ENCODE assay signal across 21 mouse cellular contexts in genomic region chr4:129631867-129632266, GRCm38 (mm10). TPM values are rescaled to one million over a fixed set of nuclear protein-coding genes. Genes with fewer than 3 reads are reported as not detected.
DNase-seq lines count a peak whose midpoint lies in the region; ATAC-seq and TF ChIP-seq lines count a peak whose summit lies in the region.
"Had no signal": no experiment of that assay in that cellular context is flagged by ENCODE, and none has a peak within 500 bp of the region (broad histone marks: within the 10 kb centered on the region; RNA-seq: fewer than 3 reads in every experiment).

No protein-coding gene starts in this region.

- H3K9ac ChIP-seq in forebrain, embryonic 12.5 days, result 0 out of 2 replicates have a peak overlapping the region, but pooled peaks have one; percentile 4
- no peak overlapping the region for H3K9ac ChIP-seq in forebrain, postnatal 0 days
- no peak overlapping the region for H3K9ac ChIP-seq in intestine, embryonic 16.5 days (ENCODE audit: low read depth, low read length)
- H3K9ac ChIP-seq in intestine, postnatal 0 days (ENCODE audit: low read depth, low read length), result no peak overlapping the region
- H3K9ac ChIP-seq: hindbrain, embryonic 12.5 days; hindbrain, embryonic 15.5 days had no signal

- DNase-seq in forebrain, postnatal 0 days, result no peak
- DNase-seq in fat pad, adult 2 months (ENCODE audit: extremely low read depth, low read depth, low spot score), result peak; percentile 93
- no peak for DNase-seq in spleen, postnatal 4 days (ENCODE audit: low spot score in 2 of 2)
- DNase-seq: adrenal gland, adult 8-10 months; adrenal gland, postnatal 25 days; cerebellum, adult 11-12 months; cerebellum, postnatal 10 days; gastrocnemius, adult 2 months; gastrocnemius, postnatal 14 days; heart, adult 11 months; kidney, adult 18-20 months had no signal

- no peak for ATAC-seq in forebrain, embryonic 12.5 days (ENCODE audit: low FRiP score)
- ATAC-seq in forebrain, postnatal 0 days, result no peak
- 0 out of 2 replicates have a peak, but pooled peaks have one; percentile 13 for ATAC-seq in intestine, embryonic 16.5 days
- no peak for ATAC-seq in intestine, postnatal 0 days
- ATAC-seq: activated CD4-positive, CD25-positive, alpha-beta regulatory T cell, adult 4 months; CD4-positive, CD25-positive, alpha-beta regulatory T cell, adult 4 months; forebrain, embryonic 14.5 days had no signal

- H3K9me3 ChIP-seq in forebrain, embryonic 12.5 days, result no peaks in the 10 kb centered on the region
- H3K9me3 ChIP-seq in forebrain, postnatal 0 days (ENCODE audit: low read length), result no peaks in the 10 kb centered on the region
- no peaks in the 10 kb centered on the region for H3K9me3 ChIP-seq in intestine, embryonic 16.5 days (ENCODE audit: control insufficient read depth, low read length)
- H3K9me3 ChIP-seq in intestine, postnatal 0 days (ENCODE audit: control insufficient read depth), result no peaks in the 10 kb centered on the region
- H3K9me3 ChIP-seq: hindbrain, embryonic 12.5 days; hindbrain, embryonic 15.5 days had no signal

- H3K27ac ChIP-seq in forebrain, embryonic 12.5 days, result no peak overlapping the region
- H3K27ac ChIP-seq in forebrain, postnatal 0 days (ENCODE audit: low read depth, low read length), result no peak overlapping the region
- no peak overlapping the region for H3K27ac ChIP-seq in intestine, embryonic 16.5 days (ENCODE audit: low read length)
- H3K27ac ChIP-seq in intestine, postnatal 0 days (ENCODE audit: low read depth, low read length), result no peak overlapping the region; the same call in 1 of the 2 replicates
- H3K27ac ChIP-seq: gastrocnemius, adult 2 months; hindbrain, embryonic 12.5 days; hindbrain, embryonic 15.5 days had no signal

- peaks cover 98% of the 10 kb centered on the region for H3K36me3 ChIP-seq in forebrain, embryonic 12.5 days (replicated peaks)
- peaks cover 86% of the 10 kb centered on the region for H3K36me3 ChIP-seq in forebrain, postnatal 0 days (ENCODE audit: insufficient read depth)
- H3K36me3 ChIP-seq in intestine, embryonic 16.5 days (ENCODE audit: control insufficient read depth, insufficient read depth, low read length), result peaks cover 46% of the 10 kb centered on the region
- H3K36me3 ChIP-seq in intestine, postnatal 0 days (ENCODE audit: control insufficient read depth, insufficient read depth), result peaks cover 88% of the 10 kb centered on the region

- H3K4me2 ChIP-seq in forebrain, embryonic 12.5 days, result no peak overlapping the region
- no peak overlapping the region for H3K4me2 ChIP-seq in forebrain, postnatal 0 days (ENCODE audit: low read depth)
- no peak overlapping the region for H3K4me2 ChIP-seq in intestine, embryonic 16.5 days (ENCODE audit: low read depth, low read length)
- H3K4me2 ChIP-seq in intestine, postnatal 0 days (replicated peaks; ENCODE audit: low read depth), result no peak overlapping the region
- H3K4me2 ChIP-seq: heart, embryonic 11.5 days; hindbrain, embryonic 12.5 days; hindbrain, embryonic 15.5 days had no signal

- no peak for TF ChIP-seq CTCF in forebrain, postnatal 0 days (IDR thresholded peaks at IDR 0.05; ENCODE audit: low read depth)
- TF ChIP-seq CTCF in intestine, postnatal 0 days (IDR thresholded peaks at IDR 0.05; ENCODE audit: low read depth), result no peak

- no peak overlapping the region for H3K4me3 ChIP-seq in forebrain, embryonic 12.5 days (replicated peaks)
- H3K4me3 ChIP-seq in forebrain, postnatal 0 days (ENCODE audit: low read depth, low read length), result no peak overlapping the region
- no peak overlapping the region for H3K4me3 ChIP-seq in intestine, embryonic 16.5 days (ENCODE audit: low read length)
- no peak overlapping the region for H3K4me3 ChIP-seq in intestine, postnatal 0 days (ENCODE audit: low read depth, low read length)
- H3K4me3 ChIP-seq: gastrocnemius, adult 2 months; hindbrain, embryonic 12.5 days; hindbrain, embryonic 15.5 days had no signal

- H3K4me1 ChIP-seq in forebrain, embryonic 12.5 days, result peaks cover 3% of the 10 kb centered on the region; the same call in 1 of the 2 replicates
- H3K4me1 ChIP-seq in forebrain, postnatal 0 days (ENCODE audit: insufficient read depth), result no peaks in the 10 kb centered on the region
- H3K4me1 ChIP-seq in intestine, embryonic 16.5 days (ENCODE audit: control insufficient read depth, insufficient read depth, low read length), result 0 out of 2 replicates have a peak, but pooled peaks cover 3% of the 10 kb centered on the region
- no peaks in the 10 kb centered on the region for H3K4me1 ChIP-seq in intestine, postnatal 0 days (replicated peaks; ENCODE audit: control insufficient read depth, insufficient read depth, low read length)
- H3K4me1 ChIP-seq: hindbrain, embryonic 12.5 days had no signal

- WGBS in forebrain, embryonic 12.5 days, result 92% methylated on average over 12 of the region's 12 CpGs
- WGBS in forebrain, postnatal 0 days, result 84% methylated on average over 12 of the region's 12 CpGs
- WGBS in intestine, embryonic 16.5 days, result 90% methylated on average over 12 of the region's 12 CpGs
- WGBS in intestine, postnatal 0 days, result 88% methylated on average over 12 of the region's 12 CpGs

- H3K27me3 ChIP-seq in forebrain, embryonic 12.5 days, result no peaks in the 10 kb centered on the region
- H3K27me3 ChIP-seq in forebrain, postnatal 0 days (ENCODE audit: insufficient read depth, low read length), result no peaks in the 10 kb centered on the region
- no peaks in the 10 kb centered on the region for H3K27me3 ChIP-seq in intestine, embryonic 16.5 days (replicated peaks; ENCODE audit: control insufficient read depth, insufficient read depth, low read length)
- no peaks in the 10 kb centered on the region for H3K27me3 ChIP-seq in intestine, postnatal 0 days (replicated peaks; ENCODE audit: control insufficient read depth, insufficient read depth, low read length)
- H3K27me3 ChIP-seq: hindbrain, embryonic 12.5 days; hindbrain, embryonic 15.5 days had no signal

RNA-seq across cellular contexts. Expression of gene Ccdc28b, which starts 8.1 kb away (rescaled TPM):
- polyA plus RNA-seq in forebrain, embryonic 12.5 days (2016; fragmentation: Nextera tagmentation; extraction: Ambion mirVana), result 75.4 and 79.2 TPM in 2 replicates
- total RNA-seq in forebrain, postnatal 0 days (2014; rRNA removed), result 89.2 and 120 TPM in 2 replicates
- 144 and 146 TPM in 2 replicates for polyA plus RNA-seq in forebrain, postnatal 0 days (2015; fragmentation: Nextera tagmentation; extraction: Ambion mirVana)
- polyA plus RNA-seq in intestine, embryonic 16.5 days (2015; fragmentation: Nextera tagmentation; extraction: Ambion mirVana), result 42.7 and 44.6 TPM in 2 replicates
- 29.6 and 32.0 TPM in 2 replicates for polyA plus RNA-seq in intestine, postnatal 0 days (2015; fragmentation: Nextera tagmentation; extraction: Ambion mirVana)

RNA-seq across cellular contexts. Expression of gene Txlna, which starts 9.0 kb away (rescaled TPM):
- 97.1 and 111 TPM in 2 replicates for polyA plus RNA-seq in forebrain, embryonic 12.5 days (2016; fragmentation: Nextera tagmentation; extraction: Ambion mirVana)
- total RNA-seq in forebrain, postnatal 0 days (2014; rRNA removed), result 39.1 and 45.0 TPM in 2 replicates
- 22.4 and 28.4 TPM in 2 replicates for polyA plus RNA-seq in forebrain, postnatal 0 days (2015; fragmentation: Nextera tagmentation; extraction: Ambion mirVana)
- 54.9 and 55.7 TPM in 2 replicates for polyA plus RNA-seq in intestine, embryonic 16.5 days (2015; fragmentation: Nextera tagmentation; extraction: Ambion mirVana)
- polyA plus RNA-seq in intestine, postnatal 0 days (2015; fragmentation: Nextera tagmentation; extraction: Ambion mirVana), result 18.5 and 19.2 TPM in 2 replicates

RNA-seq across cellular contexts. Expression of gene Iqcc, which starts 13.0 kb away (rescaled TPM):
- polyA plus RNA-seq in forebrain, embryonic 12.5 days (2016; fragmentation: Nextera tagmentation; extraction: Ambion mirVana), result 26.5 and 27.4 TPM in 2 replicates
- total RNA-seq in forebrain, postnatal 0 days (2014; rRNA removed), result 25.9 and 31.5 TPM in 2 replicates
- polyA plus RNA-seq in forebrain, postnatal 0 days (2015; fragmentation: Nextera tagmentation; extraction: Ambion mirVana), result 21.4 and 24.7 TPM in 2 replicates
- polyA plus RNA-seq in intestine, embryonic 16.5 days (2015; fragmentation: Nextera tagmentation; extraction: Ambion mirVana), result 24.3 and 31.2 TPM in 2 replicates
- polyA plus RNA-seq in intestine, postnatal 0 days (2015; fragmentation: Nextera tagmentation; extraction: Ambion mirVana), result 15.9 and 17.9 TPM in 2 replicates

RNA-seq across cellular contexts. Expression of gene Dcdc2b, which starts 17.8 kb away (rescaled TPM):
- 2.6 and 2.9 TPM in 2 replicates for polyA plus RNA-seq in forebrain, embryonic 12.5 days (2016; fragmentation: Nextera tagmentation; extraction: Ambion mirVana)
- 3.0 TPM in 1 of 2 replicates, not detected in the other for total RNA-seq in forebrain, postnatal 0 days (2014; rRNA removed)
- polyA plus RNA-seq in forebrain, postnatal 0 days (2015; fragmentation: Nextera tagmentation; extraction: Ambion mirVana), result 3.6 and 4.5 TPM in 2 replicates
- 1.6 and 1.7 TPM in 2 replicates for polyA plus RNA-seq in intestine, embryonic 16.5 days (2015; fragmentation: Nextera tagmentation; extraction: Ambion mirVana)
- polyA plus RNA-seq in intestine, postnatal 0 days (2015; fragmentation: Nextera tagmentation; extraction: Ambion mirVana), result 1.1 and 1.2 TPM in 2 replicates
- total RNA-seq: hematopoietic stem cell, adult 5-6 weeks had no signal

RNA-seq across cellular contexts. Expression of gene Tmem234, which starts 31.4 kb away (rescaled TPM):
- 161 and 163 TPM in 2 replicates for polyA plus RNA-seq in forebrain, embryonic 12.5 days (2016; fragmentation: Nextera tagmentation; extraction: Ambion mirVana)
- total RNA-seq in forebrain, postnatal 0 days (2014; rRNA removed), result 151 and 155 TPM in 2 replicates
- polyA plus RNA-seq in forebrain, postnatal 0 days (2015; fragmentation: Nextera tagmentation; extraction: Ambion mirVana), result 215 and 218 TPM in 2 replicates
- 180 and 186 TPM in 2 replicates for polyA plus RNA-seq in intestine, embryonic 16.5 days (2015; fragmentation: Nextera tagmentation; extraction: Ambion mirVana)
- 135 and 146 TPM in 2 replicates for polyA plus RNA-seq in intestine, postnatal 0 days (2015; fragmentation: Nextera tagmentation; extraction: Ambion mirVana)
